Mouse (Mus musculus): Measurements from ENCODE around the gene Strap. TPM values are rescaled to one million over a fixed set of nuclear protein-coding genes. Genes with fewer than 3 reads are reported as not detected.

Gene Strap
- polyA plus RNA-seq, 1 experiment, result 19.0 TPM

DNA sequence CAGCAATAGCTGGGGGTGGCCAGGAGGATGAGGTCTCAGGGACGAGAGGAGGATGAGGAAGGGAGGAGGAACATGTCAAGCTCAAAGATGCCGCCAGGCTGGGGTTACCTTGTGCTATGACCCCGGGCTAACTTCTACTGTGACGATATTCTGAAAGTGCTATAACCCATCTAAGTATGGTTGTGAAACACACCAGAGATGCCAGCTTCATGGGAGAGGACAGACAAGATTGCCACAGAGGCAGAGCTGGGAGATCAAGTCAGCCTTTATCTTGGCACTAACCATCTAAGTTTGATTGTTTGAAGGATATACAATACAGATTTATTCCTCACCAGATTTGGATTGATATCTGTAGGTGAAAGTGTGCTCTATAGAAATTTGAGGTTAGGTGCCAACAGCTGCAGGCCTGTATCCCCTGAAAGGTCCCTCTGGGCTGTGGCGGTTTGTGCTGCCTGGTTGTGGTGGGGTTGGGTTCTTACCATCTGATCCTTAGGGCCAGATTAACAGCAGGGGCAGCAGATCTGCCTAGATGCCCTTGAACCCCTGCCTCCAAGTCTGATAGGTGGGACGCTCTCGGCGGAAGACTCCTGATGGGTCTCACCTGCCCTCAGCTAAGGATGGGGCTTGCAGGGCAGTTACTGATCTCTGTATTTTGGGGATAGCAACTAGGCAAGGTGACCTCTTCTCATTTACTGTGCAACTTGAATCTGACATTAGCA, 38.2 kb downstream of the Strap start:
- DNase-seq (ENCODE audit: low read depth, low spot score), result no peak
- 96% methylated on average over 8 of the region's 8 CpGs for WGBS

DNA sequence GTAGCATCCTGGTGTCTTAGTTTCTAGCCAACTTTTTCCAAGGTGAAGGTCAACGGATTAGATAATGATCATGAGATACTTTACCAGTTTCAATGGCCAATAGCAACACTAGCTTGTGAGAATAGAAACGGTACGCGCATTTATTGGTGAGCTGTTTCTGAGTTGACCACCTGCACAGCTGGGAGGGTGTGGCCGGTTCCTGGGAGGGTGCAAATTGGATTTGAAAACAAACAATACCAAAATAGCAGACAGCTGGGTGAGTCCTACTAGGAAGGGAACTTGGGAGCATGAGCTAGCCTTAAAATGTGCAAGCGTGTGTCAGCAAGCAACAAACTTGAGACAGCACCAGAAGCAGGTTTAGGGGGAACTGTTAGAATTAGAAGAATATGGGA, 38.8 kb downstream of the Strap start:
- 55% methylated on average over 6 of the region's 6 CpGs for WGBS
- no peak for DNase-seq (ENCODE audit: low read depth, low spot score)

DNA sequence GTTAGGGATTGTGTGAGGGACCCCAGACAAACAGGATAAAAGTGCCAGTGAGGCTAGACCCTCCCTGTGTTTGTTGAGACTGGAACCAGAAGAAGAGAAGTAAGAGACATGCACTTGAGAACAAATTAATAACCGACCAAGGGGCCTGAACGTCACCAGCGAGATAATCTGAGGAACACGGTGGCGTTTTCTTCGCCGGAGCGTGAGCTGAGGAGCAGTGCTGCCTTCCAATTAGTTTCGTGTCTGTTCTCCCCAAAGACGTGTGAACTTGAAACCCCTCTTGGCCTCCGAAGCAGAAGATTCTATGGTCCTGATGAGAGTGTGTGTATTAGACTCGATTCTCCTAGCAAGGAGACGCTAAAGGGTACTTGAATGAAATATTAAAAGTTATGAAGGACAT, 39.3 kb downstream of the Strap start:
- DNase-seq (ENCODE audit: low read depth, low spot score), result no peak
- 92% methylated on average over 13 of the region's 13 CpGs for WGBS

DNA sequence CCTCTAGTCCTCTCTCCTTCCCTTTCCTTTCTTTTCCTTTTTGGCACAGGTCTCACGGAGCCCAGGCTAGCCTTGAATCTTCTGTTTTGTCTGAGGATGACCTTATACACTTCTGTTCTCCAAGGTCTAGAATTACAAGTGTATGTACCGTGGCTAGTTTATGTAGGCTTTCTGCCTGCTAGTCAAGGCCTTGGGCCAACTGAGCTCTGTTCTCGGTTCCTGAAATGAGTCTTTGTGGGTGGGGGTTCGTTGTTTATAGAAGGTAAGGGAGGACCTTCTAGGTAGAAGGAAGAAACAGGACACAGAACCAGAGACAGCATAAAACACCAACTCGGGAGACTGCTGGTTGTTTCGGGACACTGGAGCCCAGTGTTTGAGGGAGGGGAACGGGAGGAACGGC, 40.3 kb downstream of the Strap start:
- no peak for DNase-seq (ENCODE audit: low read depth, low spot score)
- 85% methylated on average over 8 of the region's 8 CpGs for WGBS

DNA sequence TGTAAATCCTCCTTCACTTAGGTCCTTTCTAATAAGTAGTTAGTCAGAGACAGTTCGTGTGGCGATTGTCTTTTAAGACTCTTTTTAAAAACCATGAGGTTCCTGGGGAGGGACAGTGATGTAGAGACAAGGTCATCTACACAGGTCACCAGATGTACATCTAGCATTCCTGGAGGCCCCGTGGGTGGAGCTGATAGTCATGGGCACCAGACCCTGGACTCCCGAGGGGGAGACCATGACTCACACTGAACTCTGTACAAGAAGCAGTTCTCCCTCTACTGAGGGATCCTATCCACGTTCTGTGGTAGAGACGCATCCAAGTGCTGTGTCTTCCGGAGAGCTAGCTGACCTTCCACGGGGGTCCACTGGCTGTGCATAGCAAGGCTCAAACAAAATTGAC, 42.1 kb downstream of the Strap start:
- 83% methylated on average over 8 of the region's 8 CpGs for WGBS
- DNase-seq (ENCODE audit: low read depth, low spot score), result no peak

DNA sequence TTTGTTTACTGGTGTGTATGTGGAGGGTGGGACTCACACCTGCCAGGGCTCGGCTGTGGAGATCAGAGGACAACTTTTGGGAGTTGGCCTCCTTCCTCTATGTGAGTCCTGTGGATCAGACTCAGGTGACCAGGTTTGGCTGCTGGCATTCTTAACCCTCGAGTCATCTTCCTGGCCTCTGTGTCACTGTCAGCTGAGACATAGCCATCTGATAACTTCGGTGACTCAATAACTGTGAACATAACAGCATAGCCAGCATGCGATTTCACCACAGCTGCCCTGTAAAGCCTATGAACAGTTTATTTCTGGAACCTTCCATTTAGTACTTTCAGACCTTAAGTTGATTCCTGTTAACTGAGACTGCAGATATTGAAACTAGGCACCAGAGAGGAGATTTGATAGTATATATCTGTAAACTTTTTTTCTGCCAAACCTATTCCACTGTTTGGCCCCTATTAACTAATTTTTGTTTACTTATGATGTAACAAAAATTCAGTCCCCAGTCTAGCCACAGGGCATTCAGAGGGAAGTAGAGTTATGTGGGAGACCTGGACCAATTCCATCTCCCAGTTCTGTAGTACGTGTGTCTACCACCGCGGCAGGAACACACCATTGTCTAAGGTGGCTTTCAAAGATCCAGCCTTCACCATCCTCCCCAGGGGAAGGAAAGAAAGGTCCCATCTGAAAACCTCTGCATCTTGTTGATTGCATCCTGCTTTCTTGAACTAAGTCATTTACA, 49.2 kb downstream of the Strap start:
- WGBS, result 76% methylated on average over 7 of the region's 7 CpGs
- DNase-seq (ENCODE audit: low read depth, low spot score), result no peak

DNA sequence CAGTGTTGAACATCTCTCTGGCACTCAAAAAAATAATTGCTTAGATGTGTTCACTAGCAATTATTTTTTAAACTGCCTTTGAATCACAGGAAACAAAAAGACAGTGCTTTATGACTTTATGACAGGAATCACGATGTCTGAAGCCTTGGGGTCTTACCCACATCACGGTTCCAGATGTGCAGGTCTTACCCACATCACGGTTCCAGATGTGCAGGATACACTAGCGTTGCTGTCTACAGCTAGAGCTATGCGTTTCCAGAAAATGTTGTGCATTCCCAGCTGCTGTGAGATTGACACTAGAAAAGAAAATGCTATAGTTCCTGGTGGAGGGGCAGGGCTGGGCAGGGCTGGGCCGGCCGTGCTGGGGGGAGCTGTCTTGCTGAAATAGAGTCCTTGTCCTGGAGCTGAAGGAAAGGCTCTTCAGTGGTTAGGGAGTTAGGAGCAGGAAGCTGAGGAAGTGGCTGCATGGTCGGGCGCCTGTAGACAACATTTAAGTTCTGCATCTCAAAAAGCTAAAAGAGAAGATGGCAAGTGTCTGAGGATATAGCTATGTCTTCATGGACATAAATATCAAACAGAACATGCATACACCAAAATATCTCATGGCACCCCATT, 54.2 kb downstream of the Strap start:
- 58% methylated on average over 9 of the region's 9 CpGs for WGBS
- no peak for DNase-seq (ENCODE audit: low read depth, low spot score)

DNA sequence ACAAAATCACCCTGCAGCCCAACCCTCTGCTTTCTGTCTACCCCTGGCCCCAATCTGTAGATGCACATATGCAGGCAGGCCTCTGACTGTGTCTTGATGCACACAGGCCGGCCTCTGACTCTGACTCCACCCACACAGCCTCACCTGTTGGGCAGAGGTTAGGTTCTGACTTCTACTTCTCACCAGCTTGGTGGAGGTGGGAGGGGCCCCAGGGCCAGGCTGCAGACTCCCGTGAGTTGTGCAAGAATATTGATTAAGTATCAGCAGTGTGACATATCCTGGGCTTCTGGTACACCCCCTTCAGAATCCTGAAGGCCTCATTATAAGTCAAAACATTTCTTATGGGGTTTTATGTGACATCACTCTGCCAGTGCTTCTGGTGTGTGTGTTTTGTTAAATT, 54.8 kb downstream of the Strap start:
- DNase-seq (ENCODE audit: low read depth, low spot score), result no peak
- WGBS, result 51% methylated on average over 2 of the region's 2 CpGs

DNA sequence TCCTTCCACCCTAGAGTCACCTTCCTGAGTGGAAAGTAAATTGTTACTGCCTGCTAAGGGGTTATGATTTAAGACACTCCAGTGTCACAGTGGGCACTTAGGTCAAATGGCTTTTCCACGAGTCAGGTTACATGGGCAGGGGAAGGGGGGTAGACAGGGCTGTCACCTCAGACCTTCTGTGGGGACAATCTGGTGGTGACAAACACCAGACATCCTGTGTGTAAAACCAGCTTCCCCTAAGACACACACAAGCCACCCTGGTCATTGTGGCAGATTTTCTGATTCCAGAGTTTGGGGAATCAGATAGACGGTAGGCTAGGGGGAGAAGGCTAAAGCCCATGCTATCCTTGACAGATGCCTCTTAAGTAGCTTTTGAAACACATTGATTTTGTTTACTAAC, 60.6 kb downstream of the Strap start:
- WGBS, result 56% methylated on average over 2 of the region's 2 CpGs
- no peak for DNase-seq (ENCODE audit: low read depth, low spot score)

DNA sequence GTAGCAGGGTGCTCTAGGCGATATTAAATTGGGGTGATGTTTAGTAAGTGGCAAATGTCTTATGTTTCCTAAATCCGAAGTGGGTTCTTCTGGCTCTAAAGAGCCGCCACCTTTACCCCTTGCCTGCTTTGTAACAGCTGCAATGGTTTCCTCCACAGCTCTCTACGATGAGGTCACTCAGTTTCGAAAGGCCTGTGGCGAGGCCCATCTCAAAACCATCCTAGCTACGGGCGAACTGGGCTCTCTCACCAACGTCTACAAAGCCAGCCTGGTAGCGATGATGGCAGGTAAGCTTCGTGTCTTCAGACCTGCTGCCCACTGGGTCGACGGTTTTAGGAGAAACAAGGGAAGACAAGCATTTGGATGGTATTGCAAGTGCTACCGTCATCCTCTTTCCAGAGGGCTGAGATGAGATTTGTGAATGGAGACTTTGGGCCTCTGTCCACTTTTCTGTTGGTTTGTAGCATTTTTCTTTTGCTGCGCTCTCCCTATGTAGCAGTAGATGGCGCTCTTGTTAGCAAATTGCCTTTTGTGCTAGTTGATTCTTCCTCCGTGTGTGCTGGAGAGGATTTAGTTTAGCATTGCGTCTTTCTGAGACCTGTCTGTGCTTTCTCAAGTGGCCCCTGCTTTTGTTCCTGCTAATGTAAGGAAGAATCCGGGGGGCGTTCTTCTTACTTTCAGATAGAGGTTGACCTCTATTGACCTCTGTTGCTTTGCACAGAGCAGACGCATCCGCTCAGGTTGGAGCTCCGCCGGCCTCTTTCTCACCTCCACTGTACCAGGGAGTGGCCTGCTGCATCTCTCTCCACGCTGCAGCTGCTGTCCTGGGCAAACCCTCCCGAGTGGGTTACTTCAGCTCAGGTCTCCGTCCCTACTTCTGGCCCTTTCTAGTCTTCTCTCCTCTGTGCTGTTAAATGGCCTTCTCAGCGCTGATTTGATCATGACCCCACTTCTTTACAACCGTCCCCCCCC, 62.0 kb downstream of the Strap start:
- 81% methylated on average over 29 of the region's 29 CpGs for WGBS
- DNase-seq (ENCODE audit: low read depth, low spot score), result no peak

DNA sequence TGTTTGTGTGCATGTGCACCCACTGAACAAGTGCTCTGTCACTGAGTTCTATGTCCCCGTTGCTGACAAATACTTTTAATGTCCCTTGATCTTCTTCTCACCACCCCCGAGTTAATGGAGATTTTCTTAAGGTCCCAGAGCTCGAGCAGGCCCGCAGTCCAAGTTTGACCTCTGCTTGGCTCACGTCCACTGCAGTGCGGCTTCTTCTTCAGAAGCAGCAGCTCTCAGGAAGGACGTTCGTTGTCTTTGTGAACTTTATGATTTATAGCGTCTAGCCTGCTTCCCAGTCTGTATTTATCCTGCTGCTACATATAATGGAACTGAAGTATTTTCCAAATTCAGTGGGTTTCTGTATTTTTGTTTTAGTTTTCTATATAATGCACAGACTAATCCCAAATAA, 64.4 kb downstream of the Strap start:
- DNase-seq (ENCODE audit: low read depth, low spot score), result no peak
- 65% methylated on average over 9 of the region's 9 CpGs for WGBS

Other genes starting within 250 kb of the Strap start
- gene Eps8, start 80.2 kb upstream of the Strap start, polyA plus RNA-seq (2012; rRNA removed), result 29.1 and 65.2 TPM in 2 replicates
- gene Dera, start 19.5 kb downstream of the Strap start, polyA plus RNA-seq (2012; rRNA removed), result 35.8 and 51.7 TPM in 2 replicates